Mouse (Mus musculus) intestine, postnatal 0 days (tissue): ENCODE measurements around the gene Gm20852. TPM values are rescaled to one million over a fixed set of nuclear protein-coding genes. Genes with fewer than 3 reads are reported as not detected.
"Not testable (repeated sequence)": the region's sequence is repeated elsewhere in the genome, so short reads cannot be mapped to it uniquely, and the experiment has no call there.

Source experiments
- ATAC-seq: fragments of 200-750 bp; cut with Nextera tagmentation; 2 replicates; pipeline ENCODE4 v1.8.0; 2017; ENCODE audit warnings: mild to moderate bottlenecking, moderate TSS enrichment, moderate library complexity
- H3K27ac ChIP-seq: fragments of 300-500 bp; sonication (generic); 2 replicates; pipeline ENCODE4 v1.5.1; 2014; ENCODE audit warnings: mild to moderate bottlenecking, low read depth, low read length, moderate library complexity
- H3K27me3 ChIP-seq: fragments of 300-500 bp; sonication (generic); replicated peaks from 2 replicates; pipeline ENCODE4 v1.6.1; 2014; ENCODE audit warnings: low read length, mixed read lengths; ENCODE audit not compliant: control insufficient read depth, insufficient read depth
- H3K36me3 ChIP-seq: fragments of 300-500 bp; sonication (generic); 2 replicates; pipeline ENCODE4 v1.6.1; 2014; ENCODE audit warnings: mild to moderate bottlenecking, moderate library complexity; ENCODE audit not compliant: control insufficient read depth, insufficient read depth
- H3K4me1 ChIP-seq: fragments of 300-500 bp; sonication (generic); replicated peaks from 2 replicates; pipeline ENCODE4 v1.6.1; 2014; ENCODE audit warnings: antibody characterized with exemption, low read length, mixed read lengths; ENCODE audit not compliant: control insufficient read depth, insufficient read depth
- H3K4me2 ChIP-seq: fragments of 300-500 bp; sonication (generic); replicated peaks from 2 replicates; pipeline ENCODE4 v1.6.1; 2014; ENCODE audit warnings: low read depth, mild to moderate bottlenecking, moderate library complexity
- H3K4me3 ChIP-seq: fragments of 300-500 bp; sonication (generic); 2 replicates; pipeline ENCODE4 v1.5.1; 2014; ENCODE audit warnings: low read depth, low read length
- H3K9ac ChIP-seq: fragments of 300-500 bp; sonication (generic); 2 replicates; pipeline ENCODE4 v1.6.1; 2014; ENCODE audit warnings: mild to moderate bottlenecking, low read depth, low read length
- H3K9me3 ChIP-seq: fragments of 300-500 bp; sonication (generic); 2 replicates; pipeline ENCODE4 v1.6.1; 2016; ENCODE audit warnings: mixed run types; ENCODE audit not compliant: control insufficient read depth
- WGBS: fragments of 180-500 bp; shearing (Covaris S2); extraction: QIAGEN DNeasy Blood & Tissue Kit; methylation state at CpG from one replicate; pipeline ENCODE4 v1.1.7; 2014; 5-methylcytosine and 5-hydroxymethylcytosine counted together
- polyA plus RNA-seq: library from polyadenylated mRNA; unstranded; fragments of >200 nt; fragmentation: Nextera tagmentation; extraction: Ambion mirVana; gene quantifications from 2 replicates; pipeline ENCODE4 v1.2.1, GENCODE M21; 2015

The Gm20852 gene
- polyA plus RNA-seq = not detected in 2 replicates

GRCm38 (mm10) chrY:66742023-66742422, at the start of gene Gm20852:
Gene Gm20852, minus strand, starts transcription at chrY:66742123.
- not testable (repeated sequence) for H3K4me2 ChIP-seq, H3K27ac ChIP-seq, H3K9me3 ChIP-seq, H3K4me3 ChIP-seq, ATAC-seq, H3K27me3 ChIP-seq, H3K4me1 ChIP-seq, H3K36me3 ChIP-seq, H3K9ac ChIP-seq
- WGBS = no CpG with 5 or more reads among the region's 4 CpGs
